Mouse (Mus musculus) liver, embryonic 11.5 days (tissue): ENCODE results near the gene Zscan29. TPM values are rescaled to one million over a fixed set of nuclear protein-coding genes. Genes with fewer than 3 reads are reported as not detected.

Experiments used
- ATAC-seq: fragments of 200-750 bp; cut with Nextera tagmentation; replicated peaks from 2 replicates; pipeline ENCODE4 v1.8.0; 2017; ENCODE audit warnings: moderate number of reproducible peaks, mild to moderate bottlenecking, moderate TSS enrichment, moderate library complexity; ENCODE audit not compliant: low FRiP score
- DNase-seq: peaks from one replicate; pipeline ENCODE4 v3.0.0-alpha.2; 2017; ENCODE audit warnings: low spot score
- H3K27ac ChIP-seq: fragments of 300-500 bp; sonication (generic); 2 replicates; pipeline ENCODE4 v1.5.1; 2014; ENCODE audit warnings: mild to moderate bottlenecking, low read depth, low read length, control low read depth
- H3K27me3 ChIP-seq: fragments of 300-500 bp; sonication (generic); replicated peaks from 2 replicates; pipeline ENCODE4 v1.6.1; 2014; ENCODE audit warnings: low read length, mixed read lengths; ENCODE audit not compliant: control insufficient read depth, insufficient read depth
- H3K36me3 ChIP-seq: fragments of 300-500 bp; sonication (generic); 2 replicates; pipeline ENCODE4 v1.6.1; 2014; ENCODE audit warnings: mild to moderate bottlenecking, low read length, moderate library complexity, mixed read lengths; ENCODE audit not compliant: control insufficient read depth, insufficient read depth
- H3K4me1 ChIP-seq: fragments of 300-500 bp; sonication (generic); replicated peaks from 2 replicates; pipeline ENCODE4 v1.6.1; 2014; ENCODE audit warnings: low read length, mixed read lengths; ENCODE audit not compliant: control insufficient read depth, insufficient read depth
- H3K4me2 ChIP-seq: fragments of 300-500 bp; sonication (generic); 2 replicates; pipeline ENCODE4 v1.6.1; 2014; ENCODE audit warnings: mild to moderate bottlenecking, control low read depth, moderate library complexity
- H3K4me3 ChIP-seq: fragments of 300-500 bp; sonication (generic); 2 replicates; pipeline ENCODE4 v1.5.1; 2014; ENCODE audit warnings: low read depth, low read length, control low read depth
- H3K9ac ChIP-seq: fragments of 300-500 bp; sonication (generic); 2 replicates; pipeline ENCODE4 v1.6.1; 2014; ENCODE audit warnings: low read depth, low read length, control low read depth
- H3K9me3 ChIP-seq: fragments of 300-500 bp; sonication (generic); 2 replicates; pipeline ENCODE4 v1.6.1; 2016; ENCODE audit warnings: low read length, inconsistent platforms, mixed read lengths; ENCODE audit not compliant: control insufficient read depth
- WGBS: fragments of 180-500 bp; shearing (Covaris S2); extraction: QIAGEN DNeasy Blood & Tissue Kit; methylation state at CpG from one replicate; pipeline ENCODE4 v1.1.7; 2014; 5-methylcytosine and 5-hydroxymethylcytosine counted together
- polyA plus RNA-seq: library from polyadenylated mRNA; unstranded; fragments of >200 nt; fragmentation: Nextera tagmentation; extraction: Ambion mirVana; gene quantifications from 2 replicates; pipeline ENCODE4 v1.2.1, GENCODE M21; 2014

Zscan29 gene
- polyA plus RNA-seq, 1 experiment from 2014 or later = 7.6 TPM

GRCm38 (mm10) chr2:121141216-121142035, 29.5 kb downstream of the Zscan29 start:
- Histone ChIP-seq H3K4me2 (peak overlapping the region; percentile 90), H3K9ac (peak overlapping the region; percentile 92), H3K27ac (peak overlapping the region; percentile 82), H3K36me3 (peaks cover 14% of the 10 kb centered on the region), H3K4me1 (peaks cover 20% of the 10 kb centered on the region), H3K4me3 (peak overlapping the region; percentile 78), H3K9me3 (no peaks in the 10 kb centered on the region), H3K27me3 (no peaks in the 10 kb centered on the region)
- 74% methylated on average over 16 of the region's 16 CpGs for WGBS
- DNase-seq (no peak), ATAC-seq (no peak)

DNA sequence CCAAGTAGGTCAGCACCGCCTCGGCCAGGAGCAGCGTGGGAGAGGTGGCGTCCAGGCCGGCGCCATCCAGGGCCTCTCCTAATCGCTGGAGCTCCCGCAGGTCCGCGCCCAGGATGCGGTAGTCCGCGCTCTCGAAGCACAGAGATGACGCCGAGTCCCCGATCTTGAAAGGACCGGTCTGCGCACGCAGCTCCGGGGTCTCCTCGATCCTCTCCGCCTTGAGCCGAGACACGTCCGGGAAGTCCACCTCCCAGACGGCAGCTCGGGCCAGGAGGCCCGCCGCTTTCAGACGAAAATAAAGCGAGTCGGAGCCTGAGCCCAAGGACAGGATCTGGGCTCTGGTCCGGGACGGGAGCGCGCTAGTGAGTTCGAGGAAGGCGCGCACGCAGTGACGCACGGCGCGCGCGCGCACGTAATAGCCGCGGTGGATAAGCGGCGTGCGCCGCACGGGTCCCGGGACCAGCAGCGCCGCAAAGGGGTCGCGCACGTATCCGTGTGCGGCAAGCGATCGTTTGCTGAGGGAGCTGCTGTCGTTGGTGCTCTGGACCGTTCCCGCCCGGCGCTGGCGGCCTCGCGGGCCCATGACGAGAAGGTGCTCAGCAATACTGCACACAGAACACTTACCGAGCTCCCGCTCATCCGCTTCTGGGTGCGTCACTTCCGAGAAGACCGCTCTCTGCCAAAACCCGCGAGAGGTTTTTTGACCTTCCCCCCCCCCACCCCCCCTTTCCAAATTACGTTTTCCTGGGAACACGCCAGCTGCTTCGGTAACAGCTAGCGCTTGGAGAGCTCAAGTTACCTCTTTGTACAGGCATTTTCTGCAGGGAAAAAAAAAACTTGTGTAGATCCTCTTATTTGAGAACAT, 30.7 kb downstream of the Zscan29 start, which contains the start of the genes Adal and Lcmt2:
Adal (plus strand) TSS at position 411 of the 865 bp plus-strand sequence.
Lcmt2 (minus strand) TSS at position 636 of the 865 bp plus-strand sequence.
- ATAC-seq = peak; percentile 94
- 1% methylated on average over 87 of the region's 87 CpGs for WGBS
- Histone ChIP-seq H3K36me3 (peaks cover 14% of the 10 kb centered on the region), H3K4me1 (peaks cover 20% of the 10 kb centered on the region), H3K9me3 (0 out of 2 replicates have a peak, but pooled peaks cover under 1% of the 10 kb centered on the region), H3K9ac (peak within 1 kb of the TSS; percentile 92), H3K4me3 (peak within 1 kb of the TSS; percentile 78), H3K27me3 (no peaks in the 10 kb centered on the region), H3K4me2 (peak within 1 kb of the TSS; percentile 90), H3K27ac (peak within 1 kb of the TSS; percentile 82)
- DNase-seq = peak; percentile 90

GRCm38 (mm10) chr2:121139266-121140017, 31.5 kb downstream of the Zscan29 start:
- ATAC-seq (no peak; the same call in 1 of the 2 replicates), DNase-seq (peak; percentile 34)
- WGBS = 52% methylated on average over 29 of the region's 29 CpGs
- H3K27ac ChIP-seq = peak overlapping the region; percentile 82
- peak overlapping the region; percentile 92 for H3K9ac ChIP-seq
- H3K4me1 ChIP-seq = peaks cover 20% of the 10 kb centered on the region
- H3K27me3 ChIP-seq = no peaks in the 10 kb centered on the region
- H3K4me3 ChIP-seq = peak overlapping the region; percentile 78
- H3K9me3 ChIP-seq = 0 out of 2 replicates have a peak, but pooled peaks cover 2% of the 10 kb centered on the region
- peaks cover 14% of the 10 kb centered on the region for H3K36me3 ChIP-seq
- H3K4me2 ChIP-seq = peak overlapping the region; percentile 90

DNA sequence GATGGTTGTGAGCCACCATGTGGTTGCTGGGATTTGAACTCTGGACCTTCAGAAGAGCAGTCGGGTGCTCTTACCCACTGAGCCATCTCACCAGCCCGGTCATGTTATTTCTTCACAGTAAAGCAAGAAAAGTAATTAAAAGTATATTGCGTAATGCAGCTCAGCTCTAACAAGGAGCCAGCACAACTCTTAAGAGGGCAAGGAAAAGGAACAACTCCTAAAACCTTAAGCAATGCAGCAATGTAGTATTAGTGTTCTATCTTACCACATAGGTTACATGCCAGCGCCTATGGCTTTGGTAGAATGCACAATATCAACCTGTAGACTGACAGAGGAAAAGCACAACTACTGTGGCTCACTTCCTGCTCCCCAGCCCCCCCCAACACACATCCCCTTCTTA, 33.6 kb downstream of the Zscan29 start:
- Histone ChIP-seq H3K27me3 (no peaks in the 10 kb centered on the region), H3K4me2 (no peak overlapping the region), H3K9me3 (0 out of 2 replicates have a peak, but pooled peaks cover 2% of the 10 kb centered on the region), H3K27ac (no peak overlapping the region), H3K36me3 (peaks cover 14% of the 10 kb centered on the region), H3K9ac (no peak overlapping the region), H3K4me1 (peaks cover 20% of the 10 kb centered on the region), H3K4me3 (no peak overlapping the region)
- no peak for DNase-seq
- 93% methylated on average over 4 of the region's 4 CpGs for WGBS
- ATAC-seq = no peak

GRCm38 (mm10) chr2:121132822-121133221, 38.1 kb downstream of the Zscan29 start:
- Histone ChIP-seq H3K9ac (no peak overlapping the region), H3K4me1 (no peaks in the 10 kb centered on the region), H3K4me2 (no peak overlapping the region), H3K36me3 (no peaks in the 10 kb centered on the region), H3K9me3 (0 out of 2 replicates have a peak, but pooled peaks cover 2% of the 10 kb centered on the region), H3K27ac (no peak overlapping the region), H3K27me3 (no peaks in the 10 kb centered on the region), H3K4me3 (no peak overlapping the region)
- no peak for ATAC-seq
- no peak for DNase-seq
- 63% methylated on average over 1 of the region's 1 CpGs for WGBS

- 63% methylated on average over 9 of the region's 9 CpGs for WGBS
- no peak overlapping the region for H3K4me3 ChIP-seq
- DNase-seq (no peak), ATAC-seq (no peak)
- H3K4me2 ChIP-seq = no peak overlapping the region
- H3K36me3 ChIP-seq = no peaks in the 10 kb centered on the region
- H3K27me3 ChIP-seq = no peaks in the 10 kb centered on the region
- no peaks in the 10 kb centered on the region for H3K9me3 ChIP-seq
- H3K27ac ChIP-seq = no peak overlapping the region
- H3K4me1 ChIP-seq = no peaks in the 10 kb centered on the region
- H3K9ac ChIP-seq = no peak overlapping the region
Observed at GRCm38 (mm10) chr2:121128865-121129620, 41.9 kb downstream of the Zscan29 start.

DNA sequence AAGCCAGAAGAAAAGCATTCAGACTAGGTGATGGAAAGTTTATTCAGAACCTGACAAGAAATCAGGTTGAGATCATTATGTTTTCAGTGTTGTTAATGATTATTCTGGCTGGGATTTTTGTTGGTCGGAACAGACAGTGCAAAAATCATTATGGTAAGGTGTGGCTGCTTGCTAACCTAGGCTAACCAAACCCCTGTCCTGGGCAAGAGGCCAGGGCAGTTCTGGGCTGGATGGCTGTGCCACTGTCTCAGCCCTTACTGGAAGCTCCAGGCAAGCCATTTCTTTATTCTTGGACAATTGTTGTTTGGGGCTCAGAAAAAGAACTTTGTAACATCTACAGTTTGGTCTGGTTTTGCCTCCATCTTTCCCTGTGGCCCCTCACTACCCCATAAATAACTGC, 43.4 kb downstream of the Zscan29 start:
- 82% methylated on average over 1 of the region's 1 CpGs for WGBS
- Histone ChIP-seq H3K27me3 (no peaks in the 10 kb centered on the region), H3K27ac (no peak overlapping the region), H3K4me3 (no peak overlapping the region), H3K9me3 (no peaks in the 10 kb centered on the region), H3K4me2 (no peak overlapping the region), H3K4me1 (no peaks in the 10 kb centered on the region), H3K36me3 (no peaks in the 10 kb centered on the region), H3K9ac (no peak overlapping the region)
- DNase-seq (no peak), ATAC-seq (no peak)
